Mouse (Mus musculus) cerebellum, postnatal 14 days (tissue): ENCODE results near the gene Kdm4b.

Source experiments
- DNase-seq, 2 experiments: peaks; one replicate each; pipeline ENCODE4 v3.0.0; 2021; ENCODE audit warnings: mixed read lengths in 2 of 2

The Kdm4b gene

GRCm38 (mm10) chr17:56325450-56326152 lies at the start of gene Kdm4b:
TSS of gene Kdm4b (plus strand) at chr17:56326062.
- DNase-seq, result peak; percentile 100

- peak; percentile 67 to 68 for DNase-seq
Observed at GRCm38 (mm10) chr17:56276643-56277566, 49.0 kb upstream of the Kdm4b start, which contains the start of gene Ticam1. TSS of gene Ticam1 (minus strand) at chr17:56276786.

GRCm38 (mm10) chr17:56277567-56277893 lies 48.3 kb upstream of the Kdm4b start:
- DNase-seq, result no peak

- DNase-seq, result no peak
Observed at GRCm38 (mm10) chr17:56278340-56278739, 47.5 kb upstream of the Kdm4b start.

GRCm38 (mm10) chr17:56279481-56280155 lies 46.2 kb upstream of the Kdm4b start:
- DNase-seq, result no peak

DNA sequence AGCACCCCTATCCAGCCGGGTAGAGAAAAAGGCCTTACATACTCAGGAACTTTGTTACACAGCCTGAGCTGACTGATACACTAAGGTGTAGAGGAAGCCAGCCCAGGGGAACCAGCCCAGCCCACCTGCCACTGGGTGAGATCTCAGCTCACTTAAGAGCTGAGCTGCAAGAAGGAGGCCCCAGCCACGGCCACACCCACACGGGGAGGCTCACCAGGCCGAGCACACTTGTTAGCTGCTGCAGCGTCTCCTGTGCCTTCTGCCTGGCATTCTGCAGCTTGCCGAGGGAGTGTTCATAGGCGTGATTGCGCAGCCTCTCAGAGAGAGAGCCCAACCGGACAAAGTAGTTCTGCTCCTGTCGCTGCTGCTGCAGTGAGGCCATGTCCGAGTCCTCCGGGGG lies 44.7 kb upstream of the Kdm4b start:
- no peak for DNase-seq

DNA sequence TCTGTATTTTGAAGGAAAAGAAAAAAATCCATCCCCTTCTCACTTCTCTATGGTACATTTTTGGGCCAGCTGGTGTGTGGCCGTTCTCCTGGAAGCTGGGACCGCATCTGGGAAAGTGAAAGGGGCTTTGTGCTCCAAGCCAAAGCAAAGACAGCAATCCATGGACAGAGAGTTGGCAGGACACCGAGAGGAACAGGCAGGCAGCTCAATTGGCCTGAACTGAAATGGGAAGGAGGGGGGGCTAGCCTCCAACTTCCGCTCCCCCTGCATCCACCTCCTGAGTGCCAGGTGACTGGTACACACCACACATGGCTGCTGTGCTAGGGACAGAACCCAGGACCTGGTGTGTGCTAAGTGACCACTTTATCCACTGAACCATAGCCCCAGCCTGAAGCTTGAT lies 43.1 kb upstream of the Kdm4b start:
- DNase-seq, result no peak

DNA sequence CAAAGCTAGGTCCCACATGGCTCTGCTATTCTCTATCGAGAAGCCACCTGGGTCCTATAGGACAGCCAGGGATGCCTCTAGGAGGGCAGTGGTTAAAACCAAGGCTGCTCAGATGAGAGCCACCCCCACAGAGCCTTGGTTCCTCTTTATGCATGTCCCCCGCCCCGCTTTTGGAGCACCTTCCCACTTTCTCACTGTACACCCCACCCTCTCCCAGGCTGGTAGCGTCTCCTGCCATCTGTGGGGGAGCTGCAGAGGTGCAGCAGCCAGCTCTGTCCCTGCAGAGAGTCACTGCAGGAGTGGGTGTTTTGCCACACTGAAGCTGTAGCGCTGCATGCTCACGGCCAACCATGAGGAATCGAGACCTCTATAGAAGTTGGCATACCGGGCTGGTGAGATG lies 42.5 kb upstream of the Kdm4b start:
- no peak for DNase-seq

GRCm38 (mm10) chr17:56285995-56286394 lies 39.9 kb upstream of the Kdm4b start:
- no peak for DNase-seq

DNA sequence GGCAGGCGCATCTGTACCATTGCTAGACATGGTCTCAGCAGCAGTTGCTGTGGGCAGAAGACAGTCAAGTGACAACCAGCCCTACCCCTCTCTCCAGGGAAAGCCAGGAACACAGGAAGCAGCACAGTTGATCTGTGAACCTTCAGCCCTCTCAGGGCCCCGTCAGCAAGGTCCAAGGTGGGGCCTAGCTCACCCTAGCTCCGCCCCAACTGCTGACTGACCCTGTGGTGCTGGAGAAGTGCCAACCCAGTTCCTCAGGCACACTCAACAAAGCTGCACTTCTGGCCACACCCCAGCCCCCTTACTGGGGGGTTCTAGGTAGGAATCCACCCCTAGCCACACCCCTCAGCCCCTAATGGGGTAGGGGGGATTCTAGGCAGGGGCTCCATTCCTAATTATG lies 38.0 kb upstream of the Kdm4b start:
- no peak for DNase-seq

- DNase-seq, result no peak
Observed at GRCm38 (mm10) chr17:56288866-56289265, 37.0 kb upstream of the Kdm4b start.

GRCm38 (mm10) chr17:56289371-56290331 lies 36.2 kb upstream of the Kdm4b start:
- no peak for DNase-seq

- DNase-seq, result peak; percentile 45 to 63
Observed at GRCm38 (mm10) chr17:56290388-56291170, 35.3 kb upstream of the Kdm4b start.

DNA sequence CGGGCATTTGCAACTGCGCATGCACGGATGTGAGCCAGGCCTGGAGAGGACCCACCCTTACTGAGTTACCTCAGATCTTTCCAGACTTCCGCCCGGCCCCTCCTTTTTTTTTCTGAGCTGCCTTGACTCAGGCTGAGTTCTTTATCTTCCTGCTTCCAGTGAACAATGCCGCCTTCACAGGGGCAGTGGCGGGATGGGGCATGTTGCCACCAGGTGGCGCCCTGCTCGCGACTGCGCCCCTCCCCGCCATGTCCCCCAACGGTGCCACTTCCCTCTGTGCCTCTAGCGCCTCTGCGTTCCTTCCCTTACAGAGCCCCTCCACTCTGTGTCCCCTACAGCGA lies 34.7 kb upstream of the Kdm4b start:
- DNase-seq, result peak; percentile 76 to 86

- DNase-seq, result no peak
Observed at GRCm38 (mm10) chr17:56291826-56292475, 33.9 kb upstream of the Kdm4b start.

DNA sequence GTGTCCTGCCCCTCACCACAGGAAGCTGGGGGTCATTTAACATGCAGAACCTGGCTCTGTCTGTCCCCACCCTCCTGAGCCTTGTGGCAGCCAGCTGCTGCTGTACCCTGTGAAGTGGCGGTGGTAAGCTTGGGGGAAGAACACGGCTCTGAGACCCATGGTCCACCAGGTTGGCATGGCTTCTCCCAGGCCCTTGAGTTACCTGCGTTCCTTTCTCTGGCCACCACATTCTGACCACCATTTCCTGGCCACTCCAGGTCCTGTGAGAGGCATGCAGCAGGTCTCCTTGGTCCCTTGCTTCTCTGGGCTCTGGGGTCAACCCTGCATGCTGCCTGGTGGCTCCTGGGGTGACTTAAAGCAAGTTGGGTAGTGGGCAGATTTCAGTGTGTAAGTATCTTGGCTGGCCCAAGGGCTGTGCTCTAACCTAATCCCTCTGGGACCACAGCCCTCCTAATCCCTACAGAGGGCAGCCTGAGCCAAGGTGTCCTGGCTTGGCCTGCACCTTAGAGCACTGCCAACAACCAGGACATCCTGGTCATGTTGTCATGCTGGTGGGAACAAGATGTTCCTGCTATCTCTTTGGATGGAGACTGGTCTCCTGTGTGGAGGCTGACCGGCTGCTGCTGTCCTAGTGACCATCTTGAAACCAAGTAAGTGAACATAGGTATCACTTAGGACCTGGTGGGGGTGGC lies 33.2 kb upstream of the Kdm4b start, which contains the start of gene Plin3:
Plin3 (minus strand) TSS at position 343 of the 692 bp plus-strand sequence.
- no peak for DNase-seq

DNA sequence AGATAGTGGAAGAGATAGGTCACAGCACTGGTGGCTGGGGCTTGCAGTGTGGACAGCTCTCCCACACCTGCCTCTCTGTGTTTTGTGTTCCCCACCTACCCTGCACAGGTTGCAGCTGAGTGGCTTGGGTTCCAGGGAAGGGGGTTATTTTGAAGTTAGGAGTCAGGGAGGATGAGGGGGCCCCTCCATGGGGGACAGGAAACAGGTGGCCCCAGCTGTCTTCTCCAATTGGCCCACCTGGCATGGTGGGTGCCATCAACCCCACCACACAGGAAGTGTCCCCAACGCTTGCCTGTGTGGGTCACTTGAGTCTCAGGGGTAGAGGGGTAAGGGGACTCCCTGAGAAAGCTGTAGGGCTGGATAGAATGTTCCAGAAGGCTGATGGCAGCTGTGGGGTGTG lies 32.6 kb upstream of the Kdm4b start:
- no peak for DNase-seq

GRCm38 (mm10) chr17:56294241-56294640 lies 31.6 kb upstream of the Kdm4b start:
- peak; percentile 80 to 88 for DNase-seq

DNA sequence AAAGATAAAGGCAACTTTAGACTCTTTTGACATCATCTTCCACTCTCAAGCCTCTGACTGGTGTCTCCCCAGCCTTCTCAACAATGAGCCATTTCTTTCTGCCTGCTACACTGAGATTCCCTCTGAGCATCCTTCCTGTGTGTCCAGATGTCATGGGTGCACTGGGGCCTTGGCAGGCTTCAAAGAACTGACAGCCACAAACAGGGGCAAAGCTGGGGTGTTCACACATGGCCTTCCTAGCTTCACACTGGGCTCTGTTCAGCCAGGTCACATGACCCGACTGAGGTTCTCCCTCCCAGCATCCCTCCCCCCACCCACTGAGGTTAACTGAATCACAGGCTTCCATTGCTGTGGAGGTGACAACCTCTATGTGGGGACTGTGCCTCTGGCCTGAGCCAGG lies 29.7 kb upstream of the Kdm4b start:
- no peak for DNase-seq

DNA sequence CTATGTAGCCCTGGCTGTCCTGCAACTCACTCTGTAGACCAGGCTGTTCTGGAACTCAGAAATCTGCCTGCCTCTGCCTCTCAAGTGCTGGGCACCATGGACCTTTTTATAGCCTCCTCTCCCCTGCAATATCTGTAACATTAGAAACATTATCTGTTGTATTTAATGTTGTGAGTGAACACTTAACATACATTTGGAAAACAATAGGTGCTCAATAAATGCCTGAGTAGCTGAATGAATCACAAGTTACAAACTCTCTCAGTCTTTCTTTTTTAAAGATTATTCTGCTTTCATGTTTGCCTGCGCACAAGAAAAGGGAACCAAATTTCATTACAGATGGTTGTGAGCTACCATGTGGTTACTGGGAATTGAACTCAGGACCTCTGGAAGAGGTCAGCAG lies 27.6 kb upstream of the Kdm4b start:
- DNase-seq, result no peak
